Mouse (Mus musculus): Measurements from ENCODE around the gene Gpr153. TPM values are rescaled to one million over a fixed set of nuclear protein-coding genes. Genes with fewer than 3 reads are reported as not detected.

Gpr153 gene
- polyA plus RNA-seq, 1 experiment from 2014 or later = 8.5 TPM

GRCm38 (mm10) chr4:152272006-152272405 is 2.0 kb upstream of the Gpr153 start:
- Histone ChIP-seq H3K9ac (ENCODE audit: low read length) (0 out of 2 replicates have a peak overlapping the region, but pooled peaks have one; percentile 11), H3K27me3 (ENCODE audit: control insufficient read depth, insufficient read depth, low read depth, low read length) (peaks cover 3% of the 10 kb centered on the region), H3K36me3 (ENCODE audit: control insufficient read depth, insufficient read depth, low read length) (no peaks in the 10 kb centered on the region), H3K4me3 (ENCODE audit: low read length) (no peak overlapping the region), H3K4me2 (ENCODE audit: low read depth, low read length) (no peak overlapping the region), H3K9me3 (ENCODE audit: control insufficient read depth, low read length) (no peaks in the 10 kb centered on the region), H3K4me1 (replicated peaks; ENCODE audit: control insufficient read depth, insufficient read depth, low read length) (peaks cover 25% of the 10 kb centered on the region), H3K27ac (ENCODE audit: low read length) (peak overlapping the region; percentile 90)
- ATAC-seq (ENCODE audit: low read depth) = peak; percentile 1
- 56% methylated on average over 7 of the region's 7 CpGs for WGBS

DNA sequence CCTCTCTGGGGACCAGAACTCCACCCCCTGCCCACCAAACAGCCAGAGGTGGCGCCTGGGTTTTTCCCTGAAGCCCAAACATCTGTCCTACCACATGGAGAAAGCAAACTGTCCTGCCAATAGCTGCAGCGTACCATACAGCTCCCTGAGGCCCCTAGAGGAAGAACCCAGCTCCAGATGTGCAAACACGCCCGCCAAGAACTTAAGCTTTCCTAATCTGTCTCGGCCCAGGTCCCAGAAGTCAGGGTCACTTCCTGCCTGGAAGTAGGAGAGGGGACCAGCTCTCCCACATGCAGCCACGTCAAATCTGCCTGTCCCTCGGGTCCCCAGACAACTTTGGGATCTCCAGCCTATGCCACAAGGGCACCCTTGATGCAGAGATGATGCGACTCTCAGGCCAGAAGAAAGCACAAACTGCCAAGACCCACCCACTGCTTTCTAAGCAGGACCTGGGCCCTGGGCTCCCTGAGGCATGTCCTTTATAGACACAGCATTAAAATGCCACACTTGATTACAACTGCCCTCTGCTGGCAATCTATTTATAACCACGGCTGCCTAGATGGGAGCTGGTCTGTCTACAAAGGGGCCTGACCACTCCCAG is 1.5 kb upstream of the Gpr153 start:
- Histone ChIP-seq H3K27me3 (ENCODE audit: control insufficient read depth, insufficient read depth, low read depth, low read length) (peaks cover 3% of the 10 kb centered on the region), H3K9ac (ENCODE audit: low read length) (no peak overlapping the region), H3K4me2 (ENCODE audit: low read depth, low read length) (no peak overlapping the region), H3K9me3 (ENCODE audit: control insufficient read depth, low read length) (no peaks in the 10 kb centered on the region), H3K36me3 (ENCODE audit: control insufficient read depth, insufficient read depth, low read length) (no peaks in the 10 kb centered on the region), H3K27ac (ENCODE audit: low read length) (peak overlapping the region; percentile 90), H3K4me1 (replicated peaks; ENCODE audit: control insufficient read depth, insufficient read depth, low read length) (peaks cover 23% of the 10 kb centered on the region), H3K4me3 (ENCODE audit: low read length) (no peak overlapping the region)
- WGBS = 21% methylated on average over 9 of the region's 9 CpGs
- peak; percentile 67 for ATAC-seq (ENCODE audit: low read depth)

- WGBS = 34% methylated on average over 3 of the region's 3 CpGs
- Histone ChIP-seq H3K36me3 (ENCODE audit: control insufficient read depth, insufficient read depth, low read length) (no peaks in the 10 kb centered on the region), H3K4me1 (replicated peaks; ENCODE audit: control insufficient read depth, insufficient read depth, low read length) (peaks cover 19% of the 10 kb centered on the region), H3K4me3 (ENCODE audit: low read length) (no peak overlapping the region), H3K9ac (ENCODE audit: low read length) (no peak overlapping the region), H3K4me2 (ENCODE audit: low read depth, low read length) (no peak overlapping the region), H3K27me3 (ENCODE audit: control insufficient read depth, insufficient read depth, low read depth, low read length) (peaks cover 3% of the 10 kb centered on the region), H3K9me3 (ENCODE audit: control insufficient read depth, low read length) (no peaks in the 10 kb centered on the region), H3K27ac (ENCODE audit: low read length) (peak overlapping the region; percentile 90)
- ATAC-seq (ENCODE audit: low read depth) = 0 out of 2 replicates have a peak, but pooled peaks have one; percentile 1
Observed at GRCm38 (mm10) chr4:152273191-152273590, 841 bp upstream of the Gpr153 start.

DNA sequence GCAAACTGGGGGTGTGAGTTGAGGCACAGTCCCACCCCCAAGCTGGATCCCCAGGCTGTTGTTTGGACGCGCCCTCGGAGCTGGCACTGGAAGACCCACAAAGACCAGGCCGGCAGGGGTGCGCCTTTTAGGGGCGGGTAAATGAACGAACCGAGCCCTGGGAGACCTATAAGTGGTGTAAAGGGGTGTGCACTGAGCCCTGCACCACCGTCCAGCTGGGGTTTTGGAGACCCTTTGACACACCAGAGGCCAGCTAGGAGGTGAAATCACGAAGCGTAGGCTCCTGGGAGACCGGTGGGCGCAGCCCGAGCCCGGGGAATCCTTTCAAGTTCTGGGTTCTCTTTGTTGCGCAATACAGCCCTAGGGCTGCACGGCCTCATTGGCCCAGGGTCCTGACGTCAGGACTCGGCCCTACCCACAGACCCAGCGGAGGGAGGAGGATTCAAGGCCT is 674 bp downstream of the Gpr153 start:
- peak overlapping the region; percentile 78 for H3K9ac ChIP-seq (ENCODE audit: low read length)
- H3K36me3 ChIP-seq (ENCODE audit: control insufficient read depth, insufficient read depth, low read length) = no peaks in the 10 kb centered on the region
- 2% methylated on average over 20 of the region's 20 CpGs for WGBS
- ATAC-seq (ENCODE audit: low read depth) = peak; percentile 50
- peak overlapping the region; percentile 90 for H3K27ac ChIP-seq (ENCODE audit: low read length)
- H3K4me1 ChIP-seq (replicated peaks; ENCODE audit: control insufficient read depth, insufficient read depth, low read length) = peaks cover 19% of the 10 kb centered on the region
- H3K9me3 ChIP-seq (ENCODE audit: control insufficient read depth, low read length) = no peaks in the 10 kb centered on the region
- H3K4me3 ChIP-seq (ENCODE audit: low read length) = peak overlapping the region; percentile 75
- H3K27me3 ChIP-seq (ENCODE audit: control insufficient read depth, insufficient read depth, low read depth, low read length) = peaks cover 3% of the 10 kb centered on the region
- H3K4me2 ChIP-seq (ENCODE audit: low read depth, low read length) = peak overlapping the region; percentile 92

- H3K4me2 ChIP-seq (ENCODE audit: low read depth, low read length) = no peak overlapping the region
- H3K9ac ChIP-seq (ENCODE audit: low read length) = no peak overlapping the region
- H3K4me1 ChIP-seq (replicated peaks; ENCODE audit: control insufficient read depth, insufficient read depth, low read length) = peaks cover 15% of the 10 kb centered on the region
- peaks cover 4% of the 10 kb centered on the region; the same call in 1 of the 2 replicates for H3K36me3 ChIP-seq (ENCODE audit: control insufficient read depth, insufficient read depth, low read length)
- no peaks in the 10 kb centered on the region for H3K9me3 ChIP-seq (ENCODE audit: control insufficient read depth, low read length)
- WGBS = 46% methylated on average over 10 of the region's 10 CpGs
- H3K4me3 ChIP-seq (ENCODE audit: low read length) = no peak overlapping the region
- ATAC-seq (ENCODE audit: low read depth) = no peak
- H3K27ac ChIP-seq (ENCODE audit: low read length) = no peak overlapping the region
- H3K27me3 ChIP-seq (ENCODE audit: control insufficient read depth, insufficient read depth, low read depth, low read length) = peaks cover 17% of the 10 kb centered on the region
Observed at GRCm38 (mm10) chr4:152276389-152277347, 2.6 kb downstream of the Gpr153 start.

DNA sequence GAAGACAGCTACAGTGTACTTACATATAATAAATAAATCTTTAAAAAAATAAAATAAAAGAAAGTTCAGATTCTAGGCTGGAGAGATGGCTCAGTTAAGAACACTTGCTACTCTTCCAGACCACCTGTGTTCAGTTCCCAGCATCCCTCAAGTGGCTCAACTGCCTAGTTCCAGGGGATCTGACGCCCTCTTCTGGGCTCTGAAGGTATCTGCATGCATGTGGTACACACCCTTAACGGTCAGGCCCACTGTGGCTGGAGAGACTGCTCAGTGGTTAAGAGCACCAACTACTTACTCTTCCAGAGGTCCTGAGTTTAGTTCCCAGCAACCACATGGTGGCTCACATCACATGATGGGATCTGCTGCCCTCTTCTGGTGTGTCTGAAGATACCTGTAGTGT is 3.9 kb downstream of the Gpr153 start:
- H3K9ac ChIP-seq (ENCODE audit: low read length) = no peak overlapping the region
- H3K27me3 ChIP-seq (ENCODE audit: control insufficient read depth, insufficient read depth, low read depth, low read length) = peaks cover 30% of the 10 kb centered on the region
- H3K36me3 ChIP-seq (ENCODE audit: control insufficient read depth, insufficient read depth, low read length) = peaks cover 4% of the 10 kb centered on the region; the same call in 1 of the 2 replicates
- no peak overlapping the region for H3K4me3 ChIP-seq (ENCODE audit: low read length)
- H3K4me1 ChIP-seq (replicated peaks; ENCODE audit: control insufficient read depth, insufficient read depth, low read length) = peaks cover 11% of the 10 kb centered on the region
- ATAC-seq (ENCODE audit: low read depth) = no peak
- 70% methylated on average over 2 of the region's 2 CpGs for WGBS
- no peak overlapping the region for H3K27ac ChIP-seq (ENCODE audit: low read length)
- no peak overlapping the region for H3K4me2 ChIP-seq (ENCODE audit: low read depth, low read length)
- no peaks in the 10 kb centered on the region for H3K9me3 ChIP-seq (ENCODE audit: control insufficient read depth, low read length)

DNA sequence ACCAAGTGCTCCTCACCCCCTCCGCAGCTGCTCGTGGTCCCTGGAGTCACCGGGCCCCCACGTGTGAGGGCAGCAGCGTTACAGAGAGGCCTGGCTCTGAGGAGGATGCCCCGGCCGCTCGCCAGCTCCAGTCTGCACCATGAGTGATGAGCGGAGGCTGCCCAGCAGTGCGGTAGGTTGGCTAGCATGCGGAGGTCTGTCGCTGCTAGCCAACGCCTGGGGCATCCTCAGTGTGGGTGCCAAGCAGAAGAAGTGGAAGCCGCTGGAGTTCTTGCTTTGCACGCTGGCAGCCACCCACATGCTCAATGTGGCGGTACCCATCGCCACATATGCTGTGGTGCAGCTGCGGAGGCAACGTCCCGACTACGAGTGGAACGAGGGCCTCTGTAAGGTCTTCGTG is 5.0 kb downstream of the Gpr153 start:
- WGBS = 84% methylated on average over 23 of the region's 23 CpGs
- Histone ChIP-seq H3K9me3 (ENCODE audit: control insufficient read depth, low read length) (no peaks in the 10 kb centered on the region), H3K27me3 (ENCODE audit: control insufficient read depth, insufficient read depth, low read depth, low read length) (peaks cover 40% of the 10 kb centered on the region), H3K4me2 (ENCODE audit: low read depth, low read length) (no peak overlapping the region), H3K4me3 (ENCODE audit: low read length) (no peak overlapping the region), H3K27ac (ENCODE audit: low read length) (no peak overlapping the region), H3K4me1 (replicated peaks; ENCODE audit: control insufficient read depth, insufficient read depth, low read length) (peaks cover 17% of the 10 kb centered on the region), H3K9ac (ENCODE audit: low read length) (no peak overlapping the region), H3K36me3 (ENCODE audit: control insufficient read depth, insufficient read depth, low read length) (peaks cover 4% of the 10 kb centered on the region; the same call in 1 of the 2 replicates)
- ATAC-seq (ENCODE audit: low read depth) = no peak

DNA sequence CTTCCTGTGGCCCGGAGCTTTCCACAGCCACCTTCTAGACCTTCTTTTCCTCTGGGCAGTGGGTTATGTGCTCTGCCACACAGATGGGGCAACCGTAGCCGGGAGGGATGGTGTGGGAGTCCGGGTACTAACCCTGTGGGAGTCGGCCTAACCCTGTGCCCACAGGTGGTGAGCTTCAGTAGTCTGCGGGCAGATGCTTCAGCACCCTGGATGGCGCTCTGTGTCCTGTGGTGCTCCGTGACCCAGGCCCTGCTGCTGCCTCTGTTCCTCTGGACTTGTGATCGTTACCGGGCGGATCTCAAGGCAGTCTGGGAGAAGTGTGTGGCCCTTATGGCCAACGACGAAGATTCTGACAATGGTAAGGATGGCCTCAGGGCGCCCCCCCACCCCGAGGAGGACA is 7.6 kb downstream of the Gpr153 start:
- Histone ChIP-seq H3K4me2 (ENCODE audit: low read depth, low read length) (no peak overlapping the region), H3K27me3 (ENCODE audit: control insufficient read depth, insufficient read depth, low read depth, low read length) (peaks cover 63% of the 10 kb centered on the region), H3K4me1 (replicated peaks; ENCODE audit: control insufficient read depth, insufficient read depth, low read length) (peaks cover 16% of the 10 kb centered on the region), H3K9me3 (ENCODE audit: control insufficient read depth, low read length) (no peaks in the 10 kb centered on the region), H3K4me3 (ENCODE audit: low read length) (no peak overlapping the region), H3K36me3 (ENCODE audit: control insufficient read depth, insufficient read depth, low read length) (peaks cover 4% of the 10 kb centered on the region; the same call in 1 of the 2 replicates), H3K9ac (ENCODE audit: low read length) (no peak overlapping the region), H3K27ac (ENCODE audit: low read length) (no peak overlapping the region)
- no peak for ATAC-seq (ENCODE audit: low read depth)
- WGBS = 59% methylated on average over 15 of the region's 15 CpGs

DNA sequence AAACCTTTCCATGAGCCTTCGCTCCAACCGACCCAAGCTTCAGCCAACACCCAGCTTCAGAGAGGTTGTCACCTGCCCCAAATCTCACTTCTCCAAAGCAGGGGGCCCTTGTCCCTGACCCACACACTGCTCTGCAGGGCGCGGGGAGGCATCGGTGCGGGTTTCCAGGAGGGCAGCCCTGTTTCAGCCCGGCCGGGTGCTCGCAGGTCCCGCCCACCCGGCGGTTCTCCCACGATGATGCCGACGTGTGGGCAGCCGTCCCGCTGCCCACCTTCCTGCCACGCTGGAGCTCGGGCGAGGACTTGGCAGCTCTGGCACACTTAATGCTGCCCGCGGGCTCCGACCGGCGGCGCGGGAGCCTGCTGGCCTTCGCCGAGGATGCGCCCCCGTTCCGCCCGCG is 8.7 kb downstream of the Gpr153 start:
- Histone ChIP-seq H3K4me2 (ENCODE audit: low read depth, low read length) (peak overlapping the region; percentile 59), H3K27ac (ENCODE audit: low read length) (no peak overlapping the region), H3K4me3 (ENCODE audit: low read length) (peak overlapping the region; percentile 33), H3K36me3 (ENCODE audit: control insufficient read depth, insufficient read depth, low read length) (peaks cover 4% of the 10 kb centered on the region; the same call in 1 of the 2 replicates), H3K27me3 (ENCODE audit: control insufficient read depth, insufficient read depth, low read depth, low read length) (peaks cover 74% of the 10 kb centered on the region), H3K9me3 (ENCODE audit: control insufficient read depth, low read length) (no peaks in the 10 kb centered on the region), H3K4me1 (replicated peaks; ENCODE audit: control insufficient read depth, insufficient read depth, low read length) (peaks cover 16% of the 10 kb centered on the region), H3K9ac (ENCODE audit: low read length) (peak overlapping the region; percentile 35; the same call in 1 of the 2 replicates)
- ATAC-seq (ENCODE audit: low read depth) = peak; percentile 6; the same call in 1 of the 2 replicates
- 22% methylated on average over 27 of the region's 34 CpGs for WGBS

Measured in lung, embryonic 16.5 days (tissue).